Mouse (Mus musculus) heart, adult 2 months (tissue): ENCODE data around the gene Macrod2.

Experiments
- CTCF ChIP-seq: fragments of 200-600 bp; IDR thresholded peaks from 2 replicates; pipeline ENCODE4 v1.8.1; 2022; ENCODE audit warnings: antibody characterized with exemption, mild to moderate bottlenecking, moderate library complexity
- EP300 ChIP-seq: fragments of 200-500 bp; IDR thresholded peaks from 2 replicates; pipeline ENCODE4 v1.6.1; 2011; ENCODE audit warnings: low read depth, low read length, control low read depth; ENCODE audit not compliant: insufficient read depth
- POLR2A ChIP-seq: fragments of 200-500 bp; IDR thresholded peaks from 2 replicates; pipeline ENCODE4 v1.6.1; 2011; ENCODE audit warnings: mild to moderate bottlenecking, low read depth, low read length, control low read depth; ENCODE audit not compliant: insufficient read depth

GRCm38 (mm10) chr2:141698320-141698719 lies 1303.2 kb downstream of the Macrod2 start:
- no peak for TF ChIP-seq POLR2A
- TF ChIP-seq EP300 = no peak
- TF ChIP-seq CTCF = no peak
